Mouse (Mus musculus) E14TG2a.4 (cell line): ENCODE measurements around the gene Gm10837.

Experiments used
- H3K27me3 ChIP-seq: 2 replicates; pipeline ENCODE4 v1.6.1; 2014; ENCODE audit warnings: low read length, control low read depth; ENCODE audit not compliant: insufficient read depth
- H3K36me3 ChIP-seq: 2 replicates; pipeline ENCODE4 v1.6.1; 2014; ENCODE audit warnings: low read length, control low read depth; ENCODE audit not compliant: insufficient read depth
- H3K4me1 ChIP-seq: replicated peaks from 2 replicates; pipeline ENCODE4 v1.6.1; 2014; ENCODE audit warnings: low read depth, low read length, control low read depth
- H3K4me3 ChIP-seq: replicated peaks from 2 replicates; pipeline ENCODE4 v1.5.1; 2014; ENCODE audit warnings: mild to moderate bottlenecking, low read length
- H3K9me3 ChIP-seq: 2 replicates; pipeline ENCODE4 v1.6.1; 2014; ENCODE audit warnings: low read length, control low read depth
- CTCF ChIP-seq: conservative IDR thresholded peaks from 2 replicates; pipeline ENCODE4 v1.5.1; 2014; ENCODE audit warnings: low read length
- NANOG ChIP-seq: IDR thresholded peaks from 2 replicates; pipeline ENCODE4 v1.6.1; 2014; ENCODE audit warnings: borderline replicate concordance, low read length, mixed read lengths
- POU5F1 ChIP-seq: IDR thresholded peaks from 2 replicates; pipeline ENCODE4 v1.6.1; 2014; ENCODE audit warnings: low read length, borderline replicate concordance

Gene Gm10837

GRCm38 (mm10) chr14:122490441-122491328 lies at the start of gene Gm10837:
TSS of gene Gm10837 (plus strand) at chr14:122490586.
- H3K4me3 ChIP-seq, result peak within 1 kb of the TSS; percentile 77
- TF ChIP-seq POU5F1, result no peak
- TF ChIP-seq NANOG, result no peak

DNA sequence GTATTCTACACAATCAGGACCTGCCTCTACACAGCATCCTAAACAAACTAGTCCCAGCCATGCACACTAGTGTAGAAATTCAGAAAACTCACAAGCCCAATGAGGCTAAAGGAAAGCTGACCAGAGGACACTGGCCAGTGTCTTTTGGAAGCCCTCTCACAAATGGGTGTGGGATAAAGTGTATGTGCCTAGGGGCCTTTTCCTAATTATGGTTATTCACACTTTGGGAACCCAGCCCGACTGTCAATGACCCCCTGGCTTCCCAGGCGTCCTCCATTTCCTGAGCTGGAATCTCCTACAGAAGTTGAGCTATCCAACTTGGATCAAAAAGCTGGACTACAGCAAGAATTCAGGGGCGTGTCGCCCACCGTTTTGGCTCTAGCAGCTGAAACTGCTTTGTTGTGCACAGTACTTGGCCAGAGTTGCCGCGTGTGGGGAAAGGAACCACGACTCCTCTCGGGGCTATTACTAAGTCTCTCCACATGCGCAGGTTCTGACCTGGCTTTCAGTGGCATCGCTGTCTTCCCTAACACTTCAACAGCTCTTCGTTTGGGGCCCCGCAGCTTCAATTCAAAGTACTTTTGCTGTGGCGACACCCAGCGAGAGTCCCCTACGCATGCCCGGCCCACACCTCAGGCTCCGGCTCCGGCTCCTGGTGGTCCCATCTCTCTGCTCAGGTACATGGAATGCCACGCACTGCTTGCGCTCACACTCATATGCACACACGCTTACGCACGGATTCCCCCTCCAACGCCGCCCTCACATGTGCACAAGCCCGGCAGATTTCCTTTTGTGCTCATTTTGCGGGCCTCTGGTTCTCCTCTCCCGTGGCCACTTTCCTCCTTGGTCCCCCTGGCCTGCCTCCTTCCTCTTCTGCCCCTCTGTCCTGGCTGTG lies 40.5 kb upstream of the Gm10837 start:
- Histone ChIP-seq H3K27me3 (peaks cover 51% of the 10 kb centered on the region), H3K4me3 (peak overlapping the region; percentile 75), H3K9me3 (no peaks in the 10 kb centered on the region), H3K36me3 (no peaks in the 10 kb centered on the region), H3K4me1 (peaks cover 46% of the 10 kb centered on the region)
- TF ChIP-seq NANOG (no peak), POU5F1 (no peak), CTCF (no peak)

More at GRCm38 (mm10) chr14:122490441-122491328, at the start of gene Gm10837:
- Histone ChIP-seq H3K4me1 (peaks cover 15% of the 10 kb centered on the region), H3K9me3 (no peaks in the 10 kb centered on the region; the same call in 1 of the 2 replicates), H3K27me3 (peaks cover 48% of the 10 kb centered on the region), H3K36me3 (no peaks in the 10 kb centered on the region)

DNA sequence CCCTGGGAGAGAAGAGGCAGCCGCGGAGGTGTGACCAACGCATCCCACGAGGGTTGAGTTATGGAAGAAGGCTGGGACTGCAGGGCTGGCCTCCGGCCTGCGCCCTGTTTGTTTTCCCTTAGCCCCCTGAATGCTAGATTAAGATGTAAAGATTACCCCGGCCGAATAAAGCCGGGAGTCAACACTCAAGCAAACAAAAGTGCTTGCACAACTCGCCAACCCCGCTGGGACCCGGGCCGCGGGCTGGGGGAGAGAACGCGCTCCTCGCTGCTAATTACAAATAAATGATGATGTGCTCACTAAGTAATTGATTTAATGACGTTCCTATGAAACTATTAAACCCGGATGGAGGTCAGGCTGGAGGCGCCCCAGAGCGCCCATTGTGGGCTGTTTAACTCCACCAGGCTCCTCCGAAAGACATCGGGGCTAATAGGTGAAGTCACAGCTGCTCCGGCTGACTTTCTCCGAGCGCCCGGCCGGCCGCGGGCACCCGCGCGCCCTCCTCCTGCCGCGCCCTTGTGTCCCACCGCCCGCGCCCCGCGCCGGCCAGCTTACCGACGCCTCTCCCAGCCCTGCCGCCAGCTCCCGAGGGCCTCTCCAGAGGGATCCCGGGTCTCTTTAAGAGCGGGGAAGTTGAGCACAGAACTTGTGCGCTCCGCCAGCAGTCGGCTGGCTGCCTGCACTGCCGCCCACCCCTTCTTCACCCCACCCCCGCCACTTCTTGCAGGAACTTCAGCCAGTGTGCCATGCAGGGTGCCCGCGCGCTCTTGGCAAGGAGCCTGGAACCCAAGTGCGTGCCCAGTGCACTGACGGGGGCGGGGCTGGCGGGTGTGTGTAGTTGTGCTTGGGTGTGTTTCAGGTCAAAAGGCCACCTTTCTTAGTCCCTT lies 39.6 kb upstream of the Gm10837 start, which contains the start of gene Gm5089:
TSS of gene Gm5089 (minus strand) at position 620 of the 887 bp plus-strand sequence.
- no peaks in the 10 kb centered on the region for H3K9me3 ChIP-seq
- H3K4me1 ChIP-seq, result peaks cover 50% of the 10 kb centered on the region
- TF ChIP-seq POU5F1 (no peak), CTCF (no peak), NANOG (no peak)
- peak within 1 kb of the TSS; percentile 75 for H3K4me3 ChIP-seq
- peaks cover 5% of the 10 kb centered on the region for H3K36me3 ChIP-seq
- peaks cover 51% of the 10 kb centered on the region for H3K27me3 ChIP-seq

DNA sequence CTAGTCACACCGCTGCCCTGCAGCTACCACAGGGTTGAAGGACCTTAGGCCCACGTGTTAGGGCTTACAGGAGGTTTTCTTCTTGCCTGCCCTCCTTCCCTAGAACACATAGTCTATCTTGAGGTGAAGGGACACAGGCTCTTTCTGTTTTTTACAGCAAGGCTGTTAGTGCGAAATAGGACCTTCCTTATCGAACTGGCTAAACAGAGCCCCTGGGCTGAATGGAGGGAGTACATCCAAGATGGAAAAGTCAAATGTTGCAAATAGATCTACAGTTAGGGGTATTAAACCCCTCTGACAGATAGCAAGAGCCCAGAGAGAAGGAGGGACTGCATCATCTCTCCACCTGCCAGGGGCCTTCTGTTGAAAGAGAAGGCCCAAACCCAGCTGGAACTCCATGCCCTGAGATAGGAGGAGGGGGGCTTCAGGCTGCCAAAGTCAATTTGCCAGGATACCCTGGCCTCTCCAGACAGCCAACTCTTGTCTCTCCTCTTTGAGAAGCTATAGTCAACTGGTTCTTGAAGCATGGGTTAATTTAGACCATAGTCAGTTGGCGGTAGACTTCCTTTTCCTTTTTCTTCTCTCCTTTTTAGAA lies 38.7 kb upstream of the Gm10837 start:
- Histone ChIP-seq H3K9me3 (no peaks in the 10 kb centered on the region), H3K27me3 (peaks cover 51% of the 10 kb centered on the region), H3K36me3 (peaks cover 13% of the 10 kb centered on the region), H3K4me3 (peak overlapping the region; percentile 75), H3K4me1 (peaks cover 54% of the 10 kb centered on the region)
- TF ChIP-seq CTCF, result no peak

DNA sequence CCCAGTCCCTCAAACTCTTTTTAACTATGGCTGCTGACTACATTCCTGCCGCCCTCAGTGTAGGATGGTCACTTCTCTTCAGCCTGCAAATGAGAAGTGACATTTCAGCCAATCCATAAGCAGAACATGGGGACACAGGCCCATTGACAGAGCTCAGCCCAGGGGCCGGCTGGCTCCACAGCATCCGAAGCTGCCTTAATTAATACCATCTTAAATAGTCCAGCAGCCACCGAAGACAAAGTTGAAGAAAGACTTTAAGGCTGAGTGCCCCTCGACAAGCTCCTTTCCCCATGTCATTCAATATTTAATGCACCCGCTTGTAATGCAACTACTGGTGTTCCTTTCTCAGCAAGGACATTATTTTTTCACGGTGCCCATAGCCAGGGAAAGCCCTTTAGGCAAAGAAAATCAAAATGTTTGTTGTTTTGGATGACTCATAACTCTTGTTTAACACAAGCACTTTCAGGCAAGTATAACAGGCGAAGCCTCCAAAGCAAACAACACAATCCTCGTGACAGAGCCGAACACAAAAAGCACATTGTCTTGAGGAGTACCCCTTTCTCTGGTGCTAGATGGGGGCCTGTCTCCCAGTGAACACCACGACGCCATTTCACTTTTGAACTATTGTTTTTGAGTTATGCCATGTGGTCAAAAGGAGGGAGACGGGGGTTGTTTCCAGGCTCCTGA lies 37.5 kb upstream of the Gm10837 start:
- TF ChIP-seq NANOG (no peak), POU5F1 (no peak)
- Histone ChIP-seq H3K27me3 (peaks cover 49% of the 10 kb centered on the region), H3K36me3 (peaks cover 14% of the 10 kb centered on the region), H3K4me1 (peaks cover 54% of the 10 kb centered on the region), H3K4me3 (0 out of 2 replicates have a peak overlapping the region, but pooled peaks have one; percentile 49), H3K9me3 (no peaks in the 10 kb centered on the region)

- peaks cover 46% of the 10 kb centered on the region for H3K27me3 ChIP-seq
- peaks cover 54% of the 10 kb centered on the region for H3K4me1 ChIP-seq
- H3K36me3 ChIP-seq, result peaks cover 20% of the 10 kb centered on the region
- no peaks in the 10 kb centered on the region for H3K9me3 ChIP-seq
- peak overlapping the region; percentile 49; the same call in 1 of the 2 replicates for H3K4me3 ChIP-seq
- TF ChIP-seq CTCF, result peak; percentile 68
- TF ChIP-seq POU5F1, result no peak
- TF ChIP-seq NANOG, result no peak
These were observed 36.9 kb upstream of the Gm10837 start for GRCm38 (mm10) chr14:122453388-122453995.

- no peak overlapping the region for H3K4me3 ChIP-seq
- no peaks in the 10 kb centered on the region for H3K9me3 ChIP-seq
- H3K36me3 ChIP-seq, result peaks cover 25% of the 10 kb centered on the region
- H3K4me1 ChIP-seq, result peaks cover 54% of the 10 kb centered on the region
- H3K27me3 ChIP-seq, result peaks cover 40% of the 10 kb centered on the region
- no peak for TF ChIP-seq POU5F1
- TF ChIP-seq CTCF, result no peak
- TF ChIP-seq NANOG, result no peak
These were observed 36.2 kb upstream of the Gm10837 start for GRCm38 (mm10) chr14:122453996-122454738.
